Mouse (Mus musculus): Measurements from ENCODE around the gene Cd52.

Gene Cd52

GRCm38 (mm10) chr4:134068793-134069580 lies 25.9 kb downstream of the Cd52 start:
- Histone ChIP-seq H3K27me3 (ENCODE audit: insufficient read depth, low read length) (peaks cover 48% of the 10 kb centered on the region), H3K4me3 (replicated peaks; ENCODE audit: low read length) (peak overlapping the region; percentile 14; the same call in 1 of the 2 replicates), H3K4me1 (replicated peaks; ENCODE audit: low read depth, low read length) (peaks cover 78% of the 10 kb centered on the region), H3K9me3 (ENCODE audit: low read length) (no peaks in the 10 kb centered on the region), H3K36me3 (ENCODE audit: insufficient read depth, low read length) (no peaks in the 10 kb centered on the region)
- TF ChIP-seq NANOG (IDR thresholded peaks at IDR 0.05; ENCODE audit: borderline replicate concordance, low read length) (no peak), POU5F1 (IDR thresholded peaks at IDR 0.05; ENCODE audit: borderline replicate concordance, low read length) (no peak), CTCF (conservative IDR thresholded peaks at IDR 0.05; ENCODE audit: low read length) (no peak)

GRCm38 (mm10) chr4:134067833-134068544 lies 26.9 kb downstream of the Cd52 start:
- H3K27me3 ChIP-seq (ENCODE audit: insufficient read depth, low read length): peaks cover 38% of the 10 kb centered on the region
- H3K36me3 ChIP-seq (ENCODE audit: insufficient read depth, low read length): no peaks in the 10 kb centered on the region
- H3K9me3 ChIP-seq (ENCODE audit: low read length): no peaks in the 10 kb centered on the region
- H3K4me3 ChIP-seq (replicated peaks; ENCODE audit: low read length): 0 out of 2 replicates have a peak overlapping the region, but pooled peaks have one; percentile 14
- TF ChIP-seq CTCF (conservative IDR thresholded peaks at IDR 0.05; ENCODE audit: low read length) (no peak), POU5F1 (IDR thresholded peaks at IDR 0.05; ENCODE audit: borderline replicate concordance, low read length) (no peak), NANOG (IDR thresholded peaks at IDR 0.05; ENCODE audit: borderline replicate concordance, low read length) (no peak)
- peaks cover 78% of the 10 kb centered on the region for H3K4me1 ChIP-seq (replicated peaks; ENCODE audit: low read depth, low read length)

- Histone ChIP-seq H3K4me1 (replicated peaks; ENCODE audit: low read depth, low read length) (peaks cover 75% of the 10 kb centered on the region), H3K9me3 (ENCODE audit: low read length) (no peaks in the 10 kb centered on the region), H3K27me3 (ENCODE audit: insufficient read depth, low read length) (peaks cover 33% of the 10 kb centered on the region), H3K36me3 (ENCODE audit: insufficient read depth, low read length) (no peaks in the 10 kb centered on the region), H3K4me3 (replicated peaks; ENCODE audit: low read length) (no peak overlapping the region)
- no peak for TF ChIP-seq CTCF (conservative IDR thresholded peaks at IDR 0.05; ENCODE audit: low read length)
- no peak for TF ChIP-seq NANOG (IDR thresholded peaks at IDR 0.05; ENCODE audit: borderline replicate concordance, low read length)
- TF ChIP-seq POU5F1 (IDR thresholded peaks at IDR 0.05; ENCODE audit: borderline replicate concordance, low read length): no peak
Observed at GRCm38 (mm10) chr4:134067383-134067782, 27.5 kb downstream of the Cd52 start.

- H3K36me3 ChIP-seq (ENCODE audit: insufficient read depth, low read length): no peaks in the 10 kb centered on the region
- H3K4me3 ChIP-seq (replicated peaks; ENCODE audit: low read length): peak overlapping the region; percentile 72
- H3K4me1 ChIP-seq (replicated peaks; ENCODE audit: low read depth, low read length): peaks cover 83% of the 10 kb centered on the region
- TF ChIP-seq POU5F1 (IDR thresholded peaks at IDR 0.05; ENCODE audit: borderline replicate concordance, low read length): no peak
- TF ChIP-seq NANOG (IDR thresholded peaks at IDR 0.05; ENCODE audit: borderline replicate concordance, low read length): no peak
- TF ChIP-seq CTCF (conservative IDR thresholded peaks at IDR 0.05; ENCODE audit: low read length): no peak
- peaks cover 26% of the 10 kb centered on the region for H3K27me3 ChIP-seq (ENCODE audit: insufficient read depth, low read length)
- no peaks in the 10 kb centered on the region for H3K9me3 ChIP-seq (ENCODE audit: low read length)
Observed at GRCm38 (mm10) chr4:134065431-134066004, 29.4 kb downstream of the Cd52 start.

- H3K4me1 ChIP-seq (replicated peaks; ENCODE audit: low read depth, low read length): peaks cover 89% of the 10 kb centered on the region
- H3K9me3 ChIP-seq (ENCODE audit: low read length): no peaks in the 10 kb centered on the region
- no peaks in the 10 kb centered on the region for H3K36me3 ChIP-seq (ENCODE audit: insufficient read depth, low read length)
- H3K27me3 ChIP-seq (ENCODE audit: insufficient read depth, low read length): peaks cover 26% of the 10 kb centered on the region
- peak overlapping the region; percentile 43 for H3K4me3 ChIP-seq (replicated peaks; ENCODE audit: low read length)
- TF ChIP-seq CTCF (conservative IDR thresholded peaks at IDR 0.05; ENCODE audit: low read length) (no peak), POU5F1 (IDR thresholded peaks at IDR 0.05; ENCODE audit: borderline replicate concordance, low read length) (no peak), NANOG (IDR thresholded peaks at IDR 0.05; ENCODE audit: borderline replicate concordance, low read length) (no peak)
Observed at GRCm38 (mm10) chr4:134062561-134062960, 32.3 kb downstream of the Cd52 start.

- H3K27me3 ChIP-seq (ENCODE audit: insufficient read depth, low read length): peaks cover 24% of the 10 kb centered on the region
- H3K9me3 ChIP-seq (ENCODE audit: low read length): no peaks in the 10 kb centered on the region
- H3K4me1 ChIP-seq (replicated peaks; ENCODE audit: low read depth, low read length): peaks cover 88% of the 10 kb centered on the region
- peak overlapping the region; percentile 43 for H3K4me3 ChIP-seq (replicated peaks; ENCODE audit: low read length)
- TF ChIP-seq NANOG (IDR thresholded peaks at IDR 0.05; ENCODE audit: borderline replicate concordance, low read length): no peak
- no peak for TF ChIP-seq CTCF (conservative IDR thresholded peaks at IDR 0.05; ENCODE audit: low read length)
- no peak for TF ChIP-seq POU5F1 (IDR thresholded peaks at IDR 0.05; ENCODE audit: borderline replicate concordance, low read length)
- H3K36me3 ChIP-seq (ENCODE audit: insufficient read depth, low read length): no peaks in the 10 kb centered on the region
Observed at GRCm38 (mm10) chr4:134061944-134062446, 32.9 kb downstream of the Cd52 start.

GRCm38 (mm10) chr4:134061166-134061830 lies 33.6 kb downstream of the Cd52 start:
- peaks cover 17% of the 10 kb centered on the region for H3K27me3 ChIP-seq (ENCODE audit: insufficient read depth, low read length)
- TF ChIP-seq POU5F1 (IDR thresholded peaks at IDR 0.05; ENCODE audit: borderline replicate concordance, low read length) (no peak), CTCF (conservative IDR thresholded peaks at IDR 0.05; ENCODE audit: low read length) (no peak), NANOG (IDR thresholded peaks at IDR 0.05; ENCODE audit: borderline replicate concordance, low read length) (no peak)
- H3K4me1 ChIP-seq (replicated peaks; ENCODE audit: low read depth, low read length): peaks cover 81% of the 10 kb centered on the region
- H3K9me3 ChIP-seq (ENCODE audit: low read length): no peaks in the 10 kb centered on the region
- peak overlapping the region; percentile 43 for H3K4me3 ChIP-seq (replicated peaks; ENCODE audit: low read length)
- no peaks in the 10 kb centered on the region for H3K36me3 ChIP-seq (ENCODE audit: insufficient read depth, low read length)

Data from E14TG2a.4 (cell line).